Mouse (Mus musculus) fat pad, adult 2 months (tissue): ENCODE data around the gene Gm45713.

Experiments
- DNase-seq: peaks from one replicate; pipeline ENCODE4 v3.0.0-alpha.2; 2011; ENCODE audit warnings: low read depth, low spot score; ENCODE audit errors: extremely low read depth

Gene Gm45713

DNA sequence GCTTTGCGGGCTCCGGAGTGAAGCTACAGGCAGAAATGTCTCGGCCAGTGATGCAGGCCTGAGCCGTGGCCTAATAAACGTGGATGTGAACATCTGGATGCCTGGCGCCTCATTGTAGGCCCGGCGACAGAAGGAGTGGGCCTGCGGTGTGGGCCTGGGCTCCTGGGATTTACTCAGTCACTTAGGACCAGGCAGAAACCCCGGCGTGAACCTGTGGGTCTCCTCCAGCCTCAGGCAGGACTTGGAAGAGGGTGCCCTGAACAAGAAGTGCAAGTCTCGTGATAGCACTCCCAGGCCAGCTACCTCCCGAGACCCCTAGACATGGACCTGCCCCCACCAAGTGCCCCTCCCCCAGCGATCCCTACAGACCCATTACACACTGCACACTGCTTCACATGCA, 58.7 kb downstream of the Gm45713 start:
- no peak for DNase-seq

DNA sequence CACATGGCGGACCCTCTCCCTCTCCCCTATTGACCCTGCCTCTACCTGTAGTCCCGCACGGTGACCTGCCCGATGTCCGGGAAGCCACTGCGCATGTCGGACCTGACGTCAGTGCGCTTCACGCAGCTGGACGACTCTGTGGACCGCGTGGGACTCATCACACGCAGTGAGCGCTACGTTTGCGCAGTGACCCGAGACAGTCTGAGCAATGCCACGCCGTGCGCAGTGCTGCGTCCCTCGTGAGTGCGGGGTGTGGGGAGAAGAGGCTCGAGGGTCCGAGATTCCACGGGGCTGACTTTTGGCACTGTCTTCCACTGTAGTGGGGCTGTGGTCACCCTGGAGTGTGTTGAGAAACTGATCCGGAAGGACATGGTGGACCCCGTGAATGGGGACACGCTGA, 59.5 kb downstream of the Gm45713 start:
- no peak for DNase-seq
